Mouse (Mus musculus): ENCODE results near the gene Cdc42se2. TPM values are rescaled to one million over a fixed set of nuclear protein-coding genes. Genes with fewer than 3 reads are reported as not detected.

Gene Cdc42se2
- 3.3 TPM in 1 of 2 replicates, not detected in the other for polyA plus RNA-seq (2012; ENCODE audit: insufficient read depth, low replicate concordance)

- H3K27me3 ChIP-seq (replicated peaks): no peaks in the 10 kb centered on the region
- no peaks in the 10 kb centered on the region for H3K9me3 ChIP-seq
- peak within 1 kb of the TSS; percentile 98 for H3K4me3 ChIP-seq (replicated peaks)
- peaks cover 42% of the 10 kb centered on the region for H3K4me1 ChIP-seq
- no peak for TF ChIP-seq GATA1 (IDR thresholded peaks at IDR 0.05; ENCODE audit: borderline replicate concordance, low read length)
- no peak for TF ChIP-seq FLI1 (IDR thresholded peaks at IDR 0.05; ENCODE audit: low read length)
- H3K36me3 ChIP-seq (replicated peaks; ENCODE audit: low read length): peaks cover 3% of the 10 kb centered on the region
Measured at GRCm38 (mm10) chr11:54787488-54788474, at the start of gene Cdc42se2. Gene Cdc42se2, minus strand, starts transcription at chr11:54787675.

- peaks cover 2% of the 10 kb centered on the region for H3K27me3 ChIP-seq (replicated peaks)
Measured at GRCm38 (mm10) chr11:54836106-54836505, 48.6 kb upstream of the Cdc42se2 start.

DNA sequence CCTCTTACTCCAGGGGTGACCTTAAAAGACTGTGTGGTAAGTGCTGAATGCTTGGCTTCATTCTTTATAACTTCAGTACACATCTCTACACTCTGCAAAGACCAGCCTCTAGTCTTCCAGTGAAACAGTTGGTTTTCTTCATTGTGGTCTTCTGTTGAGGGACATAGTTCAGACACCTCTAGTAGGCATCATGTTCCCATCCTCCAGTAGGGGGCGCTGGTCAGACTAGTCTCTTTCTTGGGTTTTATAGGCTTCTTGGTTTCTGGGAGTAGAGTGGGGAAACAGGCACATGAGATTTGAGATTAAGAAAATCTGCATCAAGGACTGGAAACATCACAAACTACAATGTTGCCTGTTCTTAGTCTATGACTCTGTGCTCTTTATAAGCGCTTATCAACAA, 47.1 kb upstream of the Cdc42se2 start:
- peaks cover 28% of the 10 kb centered on the region for H3K4me1 ChIP-seq
- no peak overlapping the region for H3K4me3 ChIP-seq (replicated peaks)
- H3K9me3 ChIP-seq: peaks cover 8% of the 10 kb centered on the region
- TF ChIP-seq FLI1 (IDR thresholded peaks at IDR 0.05; ENCODE audit: low read length) (no peak), GATA1 (IDR thresholded peaks at IDR 0.05; ENCODE audit: borderline replicate concordance, low read length) (no peak)
- H3K27me3 ChIP-seq (replicated peaks): peaks cover 2% of the 10 kb centered on the region
- peaks cover 3% of the 10 kb centered on the region for H3K36me3 ChIP-seq (replicated peaks; ENCODE audit: low read length)

More at GRCm38 (mm10) chr11:54836106-54836505, 48.6 kb upstream of the Cdc42se2 start:
- Histone ChIP-seq H3K36me3 (replicated peaks; ENCODE audit: low read length) (peaks cover 15% of the 10 kb centered on the region), H3K4me3 (replicated peaks) (no peak overlapping the region), H3K9me3 (peaks cover 8% of the 10 kb centered on the region), H3K4me1 (peaks cover 27% of the 10 kb centered on the region)
- TF ChIP-seq GATA1 (IDR thresholded peaks at IDR 0.05; ENCODE audit: borderline replicate concordance, low read length) (no peak), FLI1 (IDR thresholded peaks at IDR 0.05; ENCODE audit: low read length) (no peak)

DNA sequence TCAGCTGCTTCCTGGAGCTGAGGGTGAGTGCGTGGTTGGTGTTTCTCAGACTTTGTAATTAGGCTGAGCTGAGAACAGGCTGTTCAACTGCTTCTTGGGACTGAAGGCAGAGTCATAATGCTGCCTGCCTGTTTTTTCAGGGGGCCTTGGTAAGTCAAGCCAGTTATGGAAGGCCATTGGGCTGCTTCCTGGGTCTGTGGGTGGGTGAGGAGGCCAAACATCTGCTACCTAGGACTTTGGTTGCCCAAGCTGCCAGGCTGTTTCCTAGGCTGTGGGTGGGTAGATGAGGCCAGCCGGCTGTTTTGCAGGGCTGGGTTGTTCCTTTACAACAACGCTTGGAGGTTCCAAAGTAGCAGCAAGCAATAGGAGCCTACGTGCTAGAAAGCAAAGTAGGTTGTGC, 46.4 kb upstream of the Cdc42se2 start:
- Histone ChIP-seq H3K9me3 (peaks cover 8% of the 10 kb centered on the region), H3K4me3 (replicated peaks) (no peak overlapping the region), H3K27me3 (replicated peaks) (peaks cover 2% of the 10 kb centered on the region), H3K36me3 (replicated peaks; ENCODE audit: low read length) (no peaks in the 10 kb centered on the region), H3K4me1 (peaks cover 28% of the 10 kb centered on the region)
- no peak for TF ChIP-seq GATA1 (IDR thresholded peaks at IDR 0.05; ENCODE audit: borderline replicate concordance, low read length)
- no peak for TF ChIP-seq FLI1 (IDR thresholded peaks at IDR 0.05; ENCODE audit: low read length)

- Histone ChIP-seq H3K27me3 (replicated peaks) (peaks cover 8% of the 10 kb centered on the region), H3K36me3 (replicated peaks; ENCODE audit: low read length) (peaks cover 3% of the 10 kb centered on the region), H3K4me1 (peaks cover 17% of the 10 kb centered on the region), H3K9me3 (peaks cover 25% of the 10 kb centered on the region), H3K4me3 (replicated peaks) (no peak overlapping the region)
- TF ChIP-seq GATA1 (IDR thresholded peaks at IDR 0.05; ENCODE audit: borderline replicate concordance, low read length) (no peak), FLI1 (IDR thresholded peaks at IDR 0.05; ENCODE audit: low read length) (no peak)
Measured at GRCm38 (mm10) chr11:54826819-54827218, 39.3 kb upstream of the Cdc42se2 start.

GRCm38 (mm10) chr11:54825774-54826173, 38.3 kb upstream of the Cdc42se2 start:
- H3K4me1 ChIP-seq: peaks cover 18% of the 10 kb centered on the region
- TF ChIP-seq FLI1 (IDR thresholded peaks at IDR 0.05; ENCODE audit: low read length) (no peak), GATA1 (IDR thresholded peaks at IDR 0.05; ENCODE audit: borderline replicate concordance, low read length) (no peak)

GRCm38 (mm10) chr11:54823467-54823866, 36.0 kb upstream of the Cdc42se2 start:
- Histone ChIP-seq H3K27me3 (replicated peaks) (peaks cover 15% of the 10 kb centered on the region), H3K36me3 (replicated peaks; ENCODE audit: low read length) (peaks cover 3% of the 10 kb centered on the region)

More at GRCm38 (mm10) chr11:54825774-54826173, 38.3 kb upstream of the Cdc42se2 start:
- H3K27me3 ChIP-seq (replicated peaks): peaks cover 11% of the 10 kb centered on the region
- no peak overlapping the region for H3K4me3 ChIP-seq (replicated peaks)
- H3K36me3 ChIP-seq (replicated peaks; ENCODE audit: low read length): peaks cover 3% of the 10 kb centered on the region
- H3K9me3 ChIP-seq: peaks cover 25% of the 10 kb centered on the region

GRCm38 (mm10) chr11:54819489-54819888, 32.0 kb upstream of the Cdc42se2 start:
- TF ChIP-seq FLI1 (IDR thresholded peaks at IDR 0.05; ENCODE audit: low read length) (no peak), GATA1 (IDR thresholded peaks at IDR 0.05; ENCODE audit: borderline replicate concordance, low read length) (no peak)
- H3K4me3 ChIP-seq (replicated peaks): no peak overlapping the region
- H3K36me3 ChIP-seq (replicated peaks; ENCODE audit: low read length): peaks cover 3% of the 10 kb centered on the region
- H3K27me3 ChIP-seq (replicated peaks): peaks cover 14% of the 10 kb centered on the region
- H3K9me3 ChIP-seq: peaks cover 28% of the 10 kb centered on the region
- peaks cover 25% of the 10 kb centered on the region for H3K4me1 ChIP-seq

More at GRCm38 (mm10) chr11:54823467-54823866, 36.0 kb upstream of the Cdc42se2 start:
- no peak for TF ChIP-seq FLI1 (IDR thresholded peaks at IDR 0.05; ENCODE audit: low read length)
- TF ChIP-seq GATA1 (IDR thresholded peaks at IDR 0.05; ENCODE audit: borderline replicate concordance, low read length): no peak
- Histone ChIP-seq H3K4me1 (peaks cover 25% of the 10 kb centered on the region), H3K9me3 (peaks cover 32% of the 10 kb centered on the region), H3K4me3 (replicated peaks) (no peak overlapping the region)

- TF ChIP-seq FLI1 (IDR thresholded peaks at IDR 0.05; ENCODE audit: low read length) (no peak), GATA1 (IDR thresholded peaks at IDR 0.05; ENCODE audit: borderline replicate concordance, low read length) (no peak)
- Histone ChIP-seq H3K4me3 (replicated peaks) (no peak overlapping the region), H3K27me3 (replicated peaks) (peaks cover 9% of the 10 kb centered on the region), H3K4me1 (peaks cover 34% of the 10 kb centered on the region), H3K9me3 (peaks cover 22% of the 10 kb centered on the region), H3K36me3 (replicated peaks; ENCODE audit: low read length) (no peaks in the 10 kb centered on the region)
Measured at GRCm38 (mm10) chr11:54817449-54817848, 30.0 kb upstream of the Cdc42se2 start.

DNA sequence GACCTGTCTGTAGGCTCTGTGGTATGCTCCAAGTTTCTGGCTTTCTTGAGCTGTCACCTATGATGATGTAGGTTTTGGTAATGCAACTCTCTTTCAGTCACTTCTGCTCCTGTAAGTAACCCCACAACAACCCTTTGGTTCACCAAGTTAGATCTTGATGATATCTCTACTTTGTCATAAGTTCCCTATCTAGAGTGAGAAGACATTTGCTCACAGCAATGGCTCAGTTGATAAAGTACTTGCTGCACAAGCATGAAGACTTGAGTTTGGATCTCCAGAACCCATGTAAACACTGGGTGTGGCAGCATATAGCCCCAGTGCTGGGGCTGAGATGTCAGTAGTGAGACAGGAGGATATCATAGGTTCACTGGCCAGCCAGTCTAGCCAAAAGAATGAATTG, 28.2 kb upstream of the Cdc42se2 start:
- H3K27me3 ChIP-seq (replicated peaks): peaks cover 14% of the 10 kb centered on the region
- no peaks in the 10 kb centered on the region for H3K36me3 ChIP-seq (replicated peaks; ENCODE audit: low read length)
- H3K4me3 ChIP-seq (replicated peaks): no peak overlapping the region
- TF ChIP-seq GATA1 (IDR thresholded peaks at IDR 0.05; ENCODE audit: borderline replicate concordance, low read length) (no peak), FLI1 (IDR thresholded peaks at IDR 0.05; ENCODE audit: low read length) (no peak)
- peaks cover 21% of the 10 kb centered on the region for H3K4me1 ChIP-seq
- H3K9me3 ChIP-seq: peaks cover 22% of the 10 kb centered on the region
